Mouse (Mus musculus) liver, postnatal 0 days (tissue): ENCODE measurements around the gene Dennd1c.

Experiments
- CTCF ChIP-seq: sonication (generic); IDR thresholded peaks from 2 replicates; pipeline ENCODE4 v1.5.1; 2016; ENCODE audit warnings: antibody characterized with exemption, low read depth
- EP300 ChIP-seq: IDR thresholded peaks from 2 replicates; pipeline ENCODE4 v1.6.1; 2016; ENCODE audit warnings: antibody characterized with exemption, low read depth, mild to moderate bottlenecking

- peak; percentile 76 for TF ChIP-seq EP300
- TF ChIP-seq CTCF, result no peak
Observed at GRCm38 (mm10) chr17:57020960-57021359, 57.4 kb downstream of the Dennd1c start.
